Comparison of ENCODE assay signal across 8 mouse cellular contexts in genomic region chr8:105966692-105967311, GRCm38 (mm10). TPM values are rescaled to one million over a fixed set of nuclear protein-coding genes. Genes with fewer than 3 reads are reported as not detected.
A peak's percentile ranks its signal among the peaks of the same experiment; 100 is the strongest.
DNase-seq lines count a peak whose midpoint lies in the region; ATAC-seq and TF ChIP-seq lines count a peak whose summit lies in the region.

No protein-coding gene starts in this region.

- WGBS in lung, embryonic 14.5 days, result 5% methylated on average over 19 of the region's 19 CpGs

- no peaks in the 10 kb centered on the region for H3K9me3 ChIP-seq in lung, embryonic 14.5 days (ENCODE audit: low read depth, low read length)

- peak overlapping the region; percentile 78 for H3K4me2 ChIP-seq in lung, embryonic 14.5 days

- DNase-seq in kidney, postnatal 4 days, result peak; percentile 75 to 80
- DNase-seq in kidney, adult 9 months, result no peak
- DNase-seq in embryo, embryonic 9.5 days (ENCODE audit: extremely low spot score), result peak; percentile 55
- DNase-seq in heart, postnatal 4 days, result peak; percentile 65
- peak; percentile 87 for DNase-seq in lung, embryonic 14.5 days
- DNase-seq in spleen, postnatal 4 days (ENCODE audit: low spot score in 2 of 2), result peak; percentile 61 to 73
- DNase-seq in adrenal gland, postnatal 4 days (ENCODE audit: low spot score in 2 of 2), result no peak

- H3K27me3 ChIP-seq in lung, embryonic 14.5 days (ENCODE audit: insufficient read depth, low read length), result no peaks in the 10 kb centered on the region

- peaks cover 9% of the 10 kb centered on the region; the same call in 1 of the 2 replicates for H3K4me1 ChIP-seq in lung, embryonic 14.5 days (ENCODE audit: insufficient read depth)

- peak; percentile 71 for ATAC-seq in lung, embryonic 14.5 days (ENCODE audit: insufficient read depth)
- no peak for ATAC-seq in frontal cortex, adult (ENCODE audit: low TSS enrichment)

- H3K9ac ChIP-seq in lung, embryonic 14.5 days, result peak overlapping the region; percentile 16; the same call in 1 of the 2 replicates

- 0 out of 2 replicates have a peak, but pooled peaks cover 4% of the 10 kb centered on the region for H3K36me3 ChIP-seq in lung, embryonic 14.5 days (ENCODE audit: insufficient read depth)

- H3K4me3 ChIP-seq in lung, embryonic 14.5 days (ENCODE audit: low read depth, low read length), result peak overlapping the region; percentile 80

- peak overlapping the region; percentile 77 for H3K27ac ChIP-seq in lung, embryonic 14.5 days (ENCODE audit: low read depth)

- no peak for TF ChIP-seq CTCF in lung, embryonic 14.5 days (IDR thresholded peaks at IDR 0.05; ENCODE audit: low read depth)

RNA-seq across cellular contexts. Expression of gene Slc12a4, which starts 0.9 kb away (rescaled TPM):
- 10 to 100 TPM; 62.4 to 65.8 TPM for total RNA-seq in heart, postnatal 4 days (2021)
- 32.9 and 35.8 TPM in 2 replicates for polyA plus RNA-seq in lung, embryonic 14.5 days (2014; fragmentation: Nextera tagmentation; extraction: Ambion mirVana)
- total RNA-seq in adrenal gland, postnatal 4 days (2021), result 10 to 100 TPM; 30.9 to 40.2 TPM

RNA-seq across cellular contexts. Expression of gene Dpep3, which starts 12.4 kb away (rescaled TPM):
- not detected for total RNA-seq in heart, postnatal 4 days (2021)
- not detected in 2 replicates for polyA plus RNA-seq in lung, embryonic 14.5 days (2014; fragmentation: Nextera tagmentation; extraction: Ambion mirVana)
- total RNA-seq in adrenal gland, postnatal 4 days (2021), result not detected

RNA-seq across cellular contexts. Expression of gene Lcat, which starts 23.6 kb away (rescaled TPM):
- total RNA-seq in heart, postnatal 4 days (2021), result 1 to 10 TPM; 1.4 to 1.7 TPM
- 1.2 and 2.1 TPM in 2 replicates for polyA plus RNA-seq in lung, embryonic 14.5 days (2014; fragmentation: Nextera tagmentation; extraction: Ambion mirVana)
- 10 to 100 TPM in 1 of 2 experiments, 1 to 10 TPM in 1; 2.1 to 33.5 TPM for total RNA-seq in adrenal gland, postnatal 4 days (2021)

RNA-seq across cellular contexts. Expression of gene Dus2, which starts 24.3 kb away (rescaled TPM):
- total RNA-seq in heart, postnatal 4 days (2021), result 10 to 100 TPM in 1 of 2 experiments, 1 to 10 TPM in 1; 9.8 to 10.2 TPM
- polyA plus RNA-seq in lung, embryonic 14.5 days (2014; fragmentation: Nextera tagmentation; extraction: Ambion mirVana), result 20.0 and 20.3 TPM in 2 replicates
- 10 to 100 TPM; 15.0 to 15.3 TPM for total RNA-seq in adrenal gland, postnatal 4 days (2021)

RNA-seq across cellular contexts. Expression of gene Psmb10, which starts 28.6 kb away (rescaled TPM):
- total RNA-seq in heart, postnatal 4 days (2021), result 10 to 100 TPM; 85.4 to 94.0 TPM
- polyA plus RNA-seq in lung, embryonic 14.5 days (2014; fragmentation: Nextera tagmentation; extraction: Ambion mirVana), result 33.6 and 34.0 TPM in 2 replicates
- 10 to 100 TPM; 76.8 to 84.8 TPM for total RNA-seq in adrenal gland, postnatal 4 days (2021)

Comparison
In these comparisons a context has a peak if more than half of its experiments do, and no peak if none do; other contexts are left out.
1. DNase-seq: peak in kidney, postnatal 4 days (2 of 2), embryo, embryonic 9.5 days (single experiment), heart, postnatal 4 days (single experiment), lung, embryonic 14.5 days (single experiment) and spleen, postnatal 4 days (2 of 2); none in kidney, adult 9 months (single experiment) and adrenal gland, postnatal 4 days (0 of 2).